25 mouse cellular contexts compared by ENCODE assay signal in the genomic region with DNA sequence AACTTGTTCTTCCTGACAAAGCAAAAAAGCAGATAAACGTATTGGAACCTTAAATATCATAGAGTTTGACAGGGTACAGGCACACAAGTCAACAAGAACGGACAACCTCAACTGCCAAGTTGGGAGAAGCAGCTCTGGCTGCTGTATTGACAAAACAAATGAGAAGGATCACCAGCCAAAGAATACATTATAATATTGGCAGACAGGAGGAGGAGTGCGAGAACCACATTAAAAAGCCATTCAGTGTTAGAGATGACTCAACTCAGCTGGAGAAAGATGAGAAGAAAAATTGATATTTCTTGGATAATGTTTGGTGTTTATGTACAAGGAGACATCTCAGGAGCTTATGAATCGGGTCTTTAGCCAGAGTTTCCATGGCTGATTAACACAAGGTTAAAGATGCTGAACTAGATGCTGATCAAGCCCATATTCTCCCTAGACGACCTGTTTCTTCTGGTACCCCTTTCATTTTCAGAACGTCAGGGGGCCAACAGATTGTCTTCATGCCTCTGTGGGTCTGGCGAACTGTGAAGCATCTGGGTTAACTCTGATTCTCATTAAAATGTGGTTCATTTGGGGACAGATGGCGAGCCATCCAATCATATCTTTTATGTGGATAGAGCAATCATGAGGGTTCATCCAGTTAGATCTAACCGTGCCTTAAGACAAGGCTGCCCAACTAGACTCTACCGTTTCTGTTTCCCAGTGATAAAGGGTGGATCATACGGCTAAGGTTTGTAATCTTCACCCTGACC. TPM values are rescaled to one million over a fixed set of nuclear protein-coding genes. Genes with fewer than 3 reads are reported as not detected.
DNase-seq lines count a peak whose midpoint lies in the region; ATAC-seq and TF ChIP-seq lines count a peak whose summit lies in the region.
"Had no signal": no experiment of that assay in that cellular context is flagged by ENCODE, and none has a peak within 500 bp of the region (broad histone marks: within the 10 kb centered on the region; RNA-seq: fewer than 3 reads in every experiment).

No protein-coding gene starts in this region.

- TF ChIP-seq CTCF in heart, adult 2 months (IDR thresholded peaks at IDR 0.05): no peak
- no peak for TF ChIP-seq CTCF in left cerebral cortex, adult 2 months (IDR thresholded peaks at IDR 0.05)

- H3K9ac ChIP-seq in heart, adult 2 months (ENCODE audit: low read depth, low read length): no peak overlapping the region
- H3K9ac ChIP-seq in midbrain, embryonic 13.5 days (replicated peaks): no peak overlapping the region
- H3K9ac ChIP-seq in midbrain, embryonic 15.5 days: no peak overlapping the region
- H3K9ac ChIP-seq in hindbrain, embryonic 16.5 days (ENCODE audit: low read depth, low read length): no peak overlapping the region
- H3K9ac ChIP-seq: forebrain, embryonic 13.5 days; limb, embryonic 15.5 days; liver, embryonic 15.5 days; neural tube, embryonic 13.5 days; stomach, embryonic 15.5 days had no signal

- H3K9me3 ChIP-seq in midbrain, embryonic 13.5 days: no peaks in the 10 kb centered on the region
- H3K9me3 ChIP-seq in midbrain, embryonic 15.5 days: no peaks in the 10 kb centered on the region
- H3K9me3 ChIP-seq in hindbrain, embryonic 16.5 days (ENCODE audit: control insufficient read depth, low read length): no peaks in the 10 kb centered on the region
- H3K9me3 ChIP-seq: forebrain, embryonic 13.5 days; limb, embryonic 15.5 days; liver, embryonic 15.5 days; neural tube, embryonic 13.5 days; stomach, embryonic 15.5 days had no signal

- 82% methylated on average over 11 of the region's 11 CpGs for WGBS in heart, adult 2 months
- 82% methylated on average over 11 of the region's 11 CpGs for WGBS in midbrain, embryonic 13.5 days
- WGBS in midbrain, embryonic 15.5 days: 78% methylated on average over 11 of the region's 11 CpGs
- WGBS in hindbrain, embryonic 16.5 days: 63% methylated on average over 11 of the region's 11 CpGs

- no peak overlapping the region for H3K4me2 ChIP-seq in midbrain, embryonic 13.5 days (replicated peaks)
- no peak overlapping the region for H3K4me2 ChIP-seq in midbrain, embryonic 15.5 days
- no peak overlapping the region for H3K4me2 ChIP-seq in hindbrain, embryonic 16.5 days (ENCODE audit: low read length)
- H3K4me2 ChIP-seq: forebrain, embryonic 13.5 days; heart, embryonic 11.5 days; limb, embryonic 15.5 days; liver, embryonic 15.5 days; neural tube, embryonic 13.5 days; stomach, embryonic 15.5 days had no signal

- H3K27ac ChIP-seq in heart, adult 2 months: no peak overlapping the region
- H3K27ac ChIP-seq in left cerebral cortex, adult 2 months: no peak overlapping the region
- 0 out of 2 replicates have a peak overlapping the region, but pooled peaks have one; percentile 47 for H3K27ac ChIP-seq in midbrain, embryonic 13.5 days
- no peak overlapping the region for H3K27ac ChIP-seq in midbrain, embryonic 15.5 days
- peak overlapping the region; percentile 40; the same call in 1 of the 2 replicates for H3K27ac ChIP-seq in hindbrain, embryonic 16.5 days (ENCODE audit: low read depth, low read length)
- H3K27ac ChIP-seq: forebrain, embryonic 13.5 days; gastrocnemius, adult 2 months; limb, embryonic 15.5 days; liver, embryonic 15.5 days; stomach, embryonic 15.5 days had no signal

- no peaks in the 10 kb centered on the region for H3K4me1 ChIP-seq in heart, adult 2 months (ENCODE audit: control insufficient read depth, insufficient read depth, low read length)
- H3K4me1 ChIP-seq in midbrain, embryonic 13.5 days (replicated peaks): peaks cover 27% of the 10 kb centered on the region
- peaks cover 23% of the 10 kb centered on the region for H3K4me1 ChIP-seq in midbrain, embryonic 15.5 days
- H3K4me1 ChIP-seq in hindbrain, embryonic 16.5 days (ENCODE audit: control insufficient read depth, insufficient read depth, low read depth, low read length): peaks cover 18% of the 10 kb centered on the region
- H3K4me1 ChIP-seq: liver, embryonic 15.5 days had no signal

- no peak for TF ChIP-seq POLR2A in heart, adult 2 months (IDR thresholded peaks at IDR 0.05; ENCODE audit: insufficient read depth, low read depth, low read length)

- DNase-seq in heart, adult 11 months: peak; percentile 36
- DNase-seq in heart, adult 2 months: no peak
- DNase-seq in left cerebral cortex, postnatal 4 days: peak; percentile 62
- no peak for DNase-seq in left cerebral cortex, adult 2 months (ENCODE audit: extremely low spot score in 1 of 2, low spot score in 2 of 2)
- DNase-seq in gastrocnemius, postnatal 4 days (ENCODE audit: low spot score in 2 of 2): no peak
- DNase-seq: adrenal gland, adult 2 months; cerebellum, adult 11-12 months; gastrocnemius, adult 2 months; kidney, adult 9 months; kidney, postnatal 36 days; right cerebral cortex, adult 18-20 months; thymus, postnatal 36 days had no signal

- no peak overlapping the region for H3K4me3 ChIP-seq in heart, adult 2 months
- H3K4me3 ChIP-seq in left cerebral cortex, adult 2 months: no peak overlapping the region
- H3K4me3 ChIP-seq in midbrain, embryonic 13.5 days (replicated peaks): no peak overlapping the region
- no peak overlapping the region for H3K4me3 ChIP-seq in midbrain, embryonic 15.5 days
- no peak overlapping the region for H3K4me3 ChIP-seq in hindbrain, embryonic 16.5 days (ENCODE audit: low read length)
- H3K4me3 ChIP-seq: forebrain, embryonic 13.5 days; gastrocnemius, adult 2 months; limb, embryonic 15.5 days; liver, embryonic 15.5 days; neural tube, embryonic 13.5 days; stomach, embryonic 15.5 days had no signal

- ATAC-seq in midbrain, embryonic 13.5 days: no peak
- no peak for ATAC-seq in midbrain, embryonic 15.5 days (replicated peaks)
- peak; percentile 37; the same call in 1 of the 2 replicates for ATAC-seq in hindbrain, embryonic 16.5 days
- ATAC-seq: CD4-positive, CD25-positive, alpha-beta regulatory T cell, adult 4 months; forebrain, embryonic 13.5 days; intestine, embryonic 16.5 days; Patski had no signal

- intact Hi-C loops in heart, adult 2 months (cut with DNase I): no loop called here
- intact Hi-C loops in left cerebral cortex, postnatal 4 days (cut with DNase I): no loop called here
- intact Hi-C loops in left cerebral cortex, adult 2 months (cut with DNase I): no loop called here

- H3K36me3 ChIP-seq in heart, adult 2 months (ENCODE audit: control insufficient read depth, insufficient read depth, low read length): no peaks in the 10 kb centered on the region
- H3K36me3 ChIP-seq in midbrain, embryonic 13.5 days: no peaks in the 10 kb centered on the region
- no peaks in the 10 kb centered on the region for H3K36me3 ChIP-seq in midbrain, embryonic 15.5 days (replicated peaks)
- no peaks in the 10 kb centered on the region for H3K36me3 ChIP-seq in hindbrain, embryonic 16.5 days (ENCODE audit: control insufficient read depth, insufficient read depth, low read length)
- H3K36me3 ChIP-seq: limb, embryonic 15.5 days; liver, embryonic 15.5 days; neural tube, embryonic 13.5 days; stomach, embryonic 15.5 days had no signal

- TF ChIP-seq EP300 in heart, adult 2 months (IDR thresholded peaks at IDR 0.05; ENCODE audit: insufficient read depth, low read depth, low read length): no peak

- no peaks in the 10 kb centered on the region for H3K27me3 ChIP-seq in heart, adult 2 months (ENCODE audit: control insufficient read depth, insufficient read depth, low read length)
- no peaks in the 10 kb centered on the region for H3K27me3 ChIP-seq in midbrain, embryonic 13.5 days
- no peaks in the 10 kb centered on the region for H3K27me3 ChIP-seq in midbrain, embryonic 15.5 days (replicated peaks)
- H3K27me3 ChIP-seq in hindbrain, embryonic 16.5 days (replicated peaks; ENCODE audit: control insufficient read depth, insufficient read depth, low read length): no peaks in the 10 kb centered on the region
- H3K27me3 ChIP-seq: forebrain, embryonic 13.5 days; limb, embryonic 15.5 days; liver, embryonic 15.5 days; neural tube, embryonic 13.5 days; Patski; stomach, embryonic 15.5 days had no signal

- no peaks in the 10 kb centered on the region for H3K79me2 ChIP-seq in heart, adult 2 months (replicated peaks; ENCODE audit: control insufficient read depth, insufficient read depth, low read length)

RNA-seq across cellular contexts. Expression of a gene that starts 41.1 kb away (rescaled TPM):
- under 1 TPM; 0.25 to 0.31 TPM for total RNA-seq in heart, adult 2 months (2021)
- polyA plus RNA-seq in heart, adult 2 months (2012; rRNA removed): 0.18 and 0.44 TPM in 2 replicates
- 10 to 100 TPM; 37.9 to 41.7 TPM for total RNA-seq in left cerebral cortex, postnatal 4 days (2021)
- 100 to 1,000 TPM; 108 to 141 TPM for total RNA-seq in left cerebral cortex, adult 2 months (2021)
- 25.7 and 32.0 TPM in 2 replicates for polyA plus RNA-seq in midbrain, embryonic 13.5 days (2015; fragmentation: Nextera tagmentation; extraction: Ambion mirVana)
- polyA plus RNA-seq in midbrain, embryonic 15.5 days (2015; fragmentation: Nextera tagmentation; extraction: Ambion mirVana): 23.5 and 24.7 TPM in 2 replicates
- polyA plus RNA-seq in hindbrain, embryonic 16.5 days (2015; fragmentation: Nextera tagmentation; extraction: Ambion mirVana): 26.5 and 29.4 TPM in 2 replicates
- 1 to 10 TPM; 1.2 TPM for total RNA-seq in gastrocnemius, postnatal 4 days (2021)
- total RNA-seq: hematopoietic stem cell, adult 5-6 weeks had no signal
- polyA plus RNA-seq: CD4-positive, CD25-positive, alpha-beta regulatory T cell, adult 4 months had no signal

Comparison
In these comparisons a context has a peak if more than half of its experiments do, and no peak if none do; other contexts are left out.
1. DNase-seq: peak in heart, adult 11 months (single experiment) and left cerebral cortex, postnatal 4 days (single experiment); none in heart, adult 2 months (0 of 2), left cerebral cortex, adult 2 months (0 of 2) and gastrocnemius, postnatal 4 days (0 of 2).
2. H3K27ac ChIP-seq: peak in midbrain, embryonic 13.5 days (single experiment) and hindbrain, embryonic 16.5 days (single experiment); none in heart, adult 2 months (single experiment), left cerebral cortex, adult 2 months (single experiment) and midbrain, embryonic 15.5 days (single experiment).
3. RNA of a gene that starts 41.1 kb away (total RNA-seq): 108 to 141 TPM in left cerebral cortex, adult 2 months and 37.9 to 41.7 TPM in left cerebral cortex, postnatal 4 days; 1.2 TPM in gastrocnemius, postnatal 4 days and 0.25 to 0.31 TPM in heart, adult 2 months; every median in the first group is over 10 times any median in the second.